Mouse (Mus musculus) lung, postnatal 25 days (tissue): ENCODE data around the gene Pea15a.

Experiments
- DNase-seq: peaks from one replicate; pipeline ENCODE4 v3.0.0; 2022; ENCODE audit warnings: low spot score

Gene Pea15a

DNA sequence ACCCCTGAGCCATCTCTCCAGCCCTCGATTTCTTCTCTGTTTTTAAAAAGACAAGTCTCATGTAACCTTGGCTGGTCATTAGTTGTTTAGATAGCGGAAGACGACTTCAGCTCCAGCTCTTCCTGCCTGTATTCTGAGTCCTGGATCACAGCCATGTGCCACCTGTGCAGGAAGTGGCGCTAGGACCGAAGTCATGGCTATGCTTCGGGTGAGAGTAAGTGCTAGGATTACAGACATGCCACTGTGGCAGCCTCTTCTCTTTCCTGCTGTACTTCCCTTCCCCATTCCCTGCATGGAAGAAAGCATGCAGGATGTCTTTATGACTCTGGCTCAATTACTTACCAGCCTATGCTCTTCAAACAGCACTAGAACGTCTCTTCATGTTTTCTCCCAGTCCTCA is 27.5 kb downstream of the Pea15a start:
- no peak for DNase-seq

DNA sequence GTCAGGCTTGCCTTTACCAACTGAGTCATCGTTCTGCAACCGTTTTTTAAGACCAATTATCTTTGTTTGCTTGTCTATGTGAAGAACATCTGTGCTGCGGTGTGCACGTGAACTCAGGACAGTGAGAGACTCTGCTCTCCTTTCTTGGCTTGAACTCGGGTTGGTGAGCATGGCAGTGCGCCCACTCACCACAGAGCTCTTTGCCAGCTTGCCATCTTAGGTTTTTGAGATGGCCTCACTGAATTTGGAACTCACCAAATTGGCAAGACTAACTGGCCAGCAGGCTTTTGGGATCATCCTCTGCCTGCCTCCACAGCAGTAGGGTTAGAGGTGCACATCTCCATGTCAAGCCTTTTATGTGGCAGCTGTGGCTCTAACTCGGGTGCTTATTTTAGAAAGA is 28.8 kb downstream of the Pea15a start:
- DNase-seq, result no peak

DNA sequence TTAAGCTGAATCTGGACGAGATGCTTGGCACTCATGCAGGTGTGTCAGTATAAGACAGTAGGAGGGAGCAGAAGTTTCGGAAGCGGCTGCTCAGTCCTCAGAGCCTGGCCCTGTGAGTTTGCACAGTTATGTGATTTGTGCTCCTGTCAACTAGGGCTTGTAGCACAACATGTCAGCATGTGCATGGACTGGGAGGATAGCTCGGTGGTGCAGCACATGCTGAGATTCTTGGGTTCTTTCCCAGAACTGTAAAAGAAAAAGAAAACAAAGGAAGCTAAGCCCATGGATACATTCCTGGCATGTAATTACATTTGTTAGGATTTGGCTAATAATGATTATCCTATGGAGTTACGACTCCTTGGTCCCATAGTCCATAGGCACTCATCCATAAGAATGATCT is 33.4 kb downstream of the Pea15a start:
- DNase-seq, result no peak

DNA sequence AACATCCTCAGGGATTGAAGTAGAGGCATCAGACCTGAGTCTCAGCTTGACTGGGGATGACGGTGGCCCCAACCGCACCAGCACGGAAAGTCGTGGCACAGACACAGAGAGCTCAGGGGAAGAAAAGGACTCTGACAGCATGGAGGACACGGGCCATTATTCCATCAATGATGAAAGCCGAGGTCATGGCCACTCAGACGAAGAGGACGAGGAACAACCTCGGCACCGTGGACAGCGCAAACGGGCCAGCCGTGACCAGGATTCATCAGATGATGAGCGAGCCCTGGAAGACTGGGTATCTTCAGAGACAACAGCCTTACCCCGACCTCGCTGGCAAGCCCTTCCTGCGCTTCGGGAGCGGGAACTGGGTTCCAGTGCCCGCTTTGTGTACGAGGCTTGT is 34.2 kb downstream of the Pea15a start:
- DNase-seq, result no peak

GRCm38 (mm10) chr1:172169809-172170208 is 36.8 kb downstream of the Pea15a start:
- no peak for DNase-seq

GRCm38 (mm10) chr1:172167911-172168310 is 38.7 kb downstream of the Pea15a start:
- no peak for DNase-seq

- DNase-seq, result no peak
Measured at GRCm38 (mm10) chr1:172162959-172163358, 43.6 kb downstream of the Pea15a start.

DNA sequence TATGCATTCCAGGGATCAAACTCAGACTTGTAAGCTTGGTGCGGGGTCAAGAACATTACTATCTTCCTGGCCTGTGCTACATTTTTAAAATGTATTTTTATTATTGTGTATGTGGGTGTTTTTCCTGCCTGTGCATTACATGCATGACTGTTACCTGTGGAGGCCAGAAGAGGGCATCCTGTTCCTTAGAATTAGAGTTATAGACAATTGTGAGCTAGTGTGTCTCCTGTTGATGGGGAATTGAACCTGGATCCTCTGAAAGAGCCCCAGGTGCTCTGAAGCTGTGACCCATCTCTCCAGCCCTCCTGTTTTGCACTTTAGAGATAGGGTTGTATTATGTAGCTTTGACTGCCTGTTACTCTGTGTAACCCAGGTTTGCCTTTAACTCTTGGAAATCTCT is 44.6 kb downstream of the Pea15a start:
- peak; percentile 45 for DNase-seq

DNA sequence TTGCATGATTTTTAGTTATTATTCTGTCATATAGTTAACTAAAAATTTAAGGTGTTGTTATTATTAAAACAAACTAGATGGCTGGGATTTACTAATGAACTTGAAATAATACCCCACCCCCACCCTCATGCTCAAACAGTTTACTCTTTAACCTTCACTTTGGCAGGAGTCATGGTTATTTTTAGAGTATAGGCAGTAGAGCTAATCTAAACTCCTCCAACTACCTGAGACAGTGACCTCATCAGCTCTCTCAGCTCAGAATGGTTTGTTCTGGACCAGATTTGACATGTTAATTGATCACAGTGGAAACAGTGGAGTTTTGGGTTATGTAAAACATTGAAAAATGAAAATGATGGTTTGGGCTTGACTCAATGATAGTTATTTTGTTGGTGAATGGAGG is 46.1 kb downstream of the Pea15a start:
- DNase-seq, result no peak

DNA sequence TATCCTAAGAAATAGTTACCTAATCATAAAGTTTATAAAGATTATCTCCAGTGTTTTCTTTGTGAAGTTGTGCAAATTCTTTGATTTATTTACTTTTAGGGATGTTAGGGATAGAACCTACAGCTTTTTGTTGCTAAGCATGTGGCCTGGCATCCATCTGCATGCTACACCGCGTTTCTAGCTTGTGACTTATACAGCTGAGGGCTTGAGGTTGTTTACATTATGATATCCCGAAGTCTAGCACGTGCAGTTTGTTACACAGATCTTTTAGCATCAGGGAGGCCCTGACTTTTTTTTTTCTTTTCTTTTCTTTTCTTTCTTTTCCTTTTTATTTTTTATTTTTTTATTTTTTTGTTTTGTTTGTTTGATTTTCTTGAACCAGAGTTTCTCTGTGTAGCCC is 46.6 kb downstream of the Pea15a start:
- DNase-seq, result no peak

- DNase-seq, result no peak
Measured at GRCm38 (mm10) chr1:172155518-172155917, 51.1 kb downstream of the Pea15a start.

DNA sequence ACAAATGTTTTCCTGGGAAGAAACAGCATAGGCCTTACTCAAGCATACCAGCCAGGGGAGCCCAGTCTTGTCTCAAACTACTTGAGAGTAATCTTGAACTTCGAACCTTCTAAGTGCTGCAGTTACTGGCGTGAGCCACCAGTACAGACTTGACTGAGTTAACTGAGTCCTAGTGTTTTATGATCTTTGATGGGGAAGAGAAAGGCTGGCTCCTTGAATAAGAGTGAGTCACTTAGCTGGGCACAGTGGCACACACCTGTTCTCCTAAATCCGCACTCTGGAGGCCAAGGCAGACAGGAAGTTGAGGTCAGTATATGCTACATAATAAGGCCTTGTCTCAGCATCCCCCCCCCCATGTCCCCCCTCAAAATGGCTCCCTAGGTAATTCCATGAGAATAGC is 52.1 kb downstream of the Pea15a start:
- no peak for DNase-seq

- peak; percentile 12 for DNase-seq
Measured at GRCm38 (mm10) chr1:172148955-172149815, 57.4 kb downstream of the Pea15a start.

DNA sequence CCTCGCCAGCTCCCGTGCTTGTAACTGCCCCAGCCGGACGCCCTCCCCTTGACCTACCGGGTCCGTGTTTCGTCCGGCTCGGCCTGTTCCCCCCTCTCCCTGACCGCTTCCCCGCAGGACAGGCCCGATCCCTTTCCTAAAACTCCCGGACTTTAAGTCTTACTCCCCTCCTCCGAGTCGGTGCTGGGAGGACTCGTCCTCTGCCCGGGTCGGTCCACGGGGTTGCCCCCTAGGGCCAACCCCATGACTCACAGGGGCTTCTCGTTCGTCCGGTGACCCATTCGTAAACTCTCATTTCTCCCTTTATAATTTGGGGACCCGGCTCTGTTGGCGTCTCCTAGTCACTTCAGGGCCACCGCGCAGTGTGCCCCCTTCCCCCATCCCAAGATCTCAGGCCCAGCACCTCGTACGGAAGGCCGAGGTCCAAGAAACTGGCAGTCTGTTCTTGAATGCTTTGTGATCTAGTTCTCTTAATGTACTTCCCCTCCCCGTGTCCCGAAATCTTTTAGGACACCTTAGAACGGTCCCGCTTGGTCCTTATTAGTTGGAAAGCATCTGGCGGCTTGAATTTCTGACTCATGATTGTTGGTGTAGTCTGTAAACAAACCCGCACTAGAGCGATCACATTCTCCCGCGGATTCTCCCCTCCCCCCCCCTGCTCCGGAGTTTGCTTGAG is 58.2 kb downstream of the Pea15a start:
- peak; percentile 28 for DNase-seq

GRCm38 (mm10) chr1:172147835-172148278 is 58.7 kb downstream of the Pea15a start, which contains the start of gene Dcaf8:
Dcaf8 (plus strand) TSS chr1:172148084.
- peak; percentile 98 for DNase-seq
